Mouse (Mus musculus): Measurements from ENCODE around the gene Nmt1. TPM values are rescaled to one million over a fixed set of nuclear protein-coding genes. Genes with fewer than 3 reads are reported as not detected.
A peak's percentile ranks its signal among the peaks of the same experiment; 100 is the strongest.

The Nmt1 gene
- polyA plus RNA-seq, 1 experiment from 2014 or later, result 52.2 TPM

- Histone ChIP-seq H3K9me3 (no peaks in the 10 kb centered on the region), H3K4me3 (replicated peaks) (no peak overlapping the region), H3K9ac (no peak overlapping the region), H3K4me2 (no peak overlapping the region), H3K36me3 (peaks cover 46% of the 10 kb centered on the region), H3K4me1 (no peaks in the 10 kb centered on the region), H3K27me3 (replicated peaks) (no peaks in the 10 kb centered on the region), H3K27ac (no peak overlapping the region)
- ATAC-seq (ENCODE audit: insufficient read depth, low FRiP score, low read depth), result no peak
- 91% methylated on average over 6 of the region's 6 CpGs for WGBS
Observed at GRCm38 (mm10) chr11:103052078-103052477, 24.1 kb downstream of the Nmt1 start.

GRCm38 (mm10) chr11:103053191-103054076 lies 25.4 kb downstream of the Nmt1 start:
- Histone ChIP-seq H3K4me1 (no peaks in the 10 kb centered on the region), H3K27me3 (replicated peaks) (no peaks in the 10 kb centered on the region), H3K9me3 (no peaks in the 10 kb centered on the region), H3K9ac (no peak overlapping the region), H3K4me3 (replicated peaks) (no peak overlapping the region), H3K4me2 (no peak overlapping the region), H3K36me3 (peaks cover 56% of the 10 kb centered on the region), H3K27ac (no peak overlapping the region)
- 87% methylated on average over 18 of the region's 18 CpGs for WGBS
- ATAC-seq (ENCODE audit: insufficient read depth, low FRiP score, low read depth), result no peak

GRCm38 (mm10) chr11:103054798-103055197 lies 26.8 kb downstream of the Nmt1 start:
- ATAC-seq (ENCODE audit: insufficient read depth, low FRiP score, low read depth), result peak; percentile 40; the same call in 1 of the 2 replicates
- WGBS, result 47% methylated on average over 6 of the region's 6 CpGs
- H3K36me3 ChIP-seq, result peaks cover 60% of the 10 kb centered on the region

GRCm38 (mm10) chr11:103056636-103057035 lies 28.6 kb downstream of the Nmt1 start:
- no peak for ATAC-seq (ENCODE audit: insufficient read depth, low FRiP score, low read depth)
- no peak overlapping the region for H3K4me2 ChIP-seq
- 95% methylated on average over 7 of the region's 7 CpGs for WGBS
- no peak overlapping the region for H3K4me3 ChIP-seq (replicated peaks)
- no peak overlapping the region for H3K27ac ChIP-seq
- no peak overlapping the region for H3K9ac ChIP-seq
- H3K4me1 ChIP-seq, result no peaks in the 10 kb centered on the region
- H3K36me3 ChIP-seq, result peaks cover 66% of the 10 kb centered on the region
- no peaks in the 10 kb centered on the region for H3K9me3 ChIP-seq
- H3K27me3 ChIP-seq (replicated peaks), result no peaks in the 10 kb centered on the region

More at GRCm38 (mm10) chr11:103054798-103055197, 26.8 kb downstream of the Nmt1 start:
- H3K9me3 ChIP-seq, result no peaks in the 10 kb centered on the region
- H3K4me1 ChIP-seq, result no peaks in the 10 kb centered on the region
- H3K4me3 ChIP-seq (replicated peaks), result no peak overlapping the region
- H3K27me3 ChIP-seq (replicated peaks), result no peaks in the 10 kb centered on the region
- no peak overlapping the region for H3K27ac ChIP-seq
- no peak overlapping the region for H3K9ac ChIP-seq
- no peak overlapping the region for H3K4me2 ChIP-seq

- Histone ChIP-seq H3K4me2 (no peak overlapping the region), H3K4me3 (replicated peaks) (no peak overlapping the region), H3K27me3 (replicated peaks) (no peaks in the 10 kb centered on the region), H3K9me3 (no peaks in the 10 kb centered on the region), H3K4me1 (no peaks in the 10 kb centered on the region), H3K36me3 (peaks cover 62% of the 10 kb centered on the region), H3K9ac (no peak overlapping the region), H3K27ac (no peak overlapping the region)
- no peak for ATAC-seq (ENCODE audit: insufficient read depth, low FRiP score, low read depth)
- WGBS, result 66% methylated on average over 3 of the region's 3 CpGs
Observed at GRCm38 (mm10) chr11:103058499-103059085, 30.6 kb downstream of the Nmt1 start.

- Histone ChIP-seq H3K9ac (no peak overlapping the region), H3K27ac (no peak overlapping the region), H3K27me3 (replicated peaks) (no peaks in the 10 kb centered on the region), H3K4me3 (replicated peaks) (no peak overlapping the region), H3K36me3 (peaks cover 72% of the 10 kb centered on the region), H3K9me3 (no peaks in the 10 kb centered on the region), H3K4me1 (no peaks in the 10 kb centered on the region), H3K4me2 (no peak overlapping the region)
- ATAC-seq (ENCODE audit: insufficient read depth, low FRiP score, low read depth), result no peak
- WGBS, result 90% methylated on average over 14 of the region's 14 CpGs
Observed at GRCm38 (mm10) chr11:103066191-103067050, 38.4 kb downstream of the Nmt1 start.

- no peak overlapping the region for H3K27ac ChIP-seq
- peaks cover 66% of the 10 kb centered on the region for H3K36me3 ChIP-seq
- H3K9me3 ChIP-seq, result no peaks in the 10 kb centered on the region
- no peaks in the 10 kb centered on the region for H3K27me3 ChIP-seq (replicated peaks)
- no peaks in the 10 kb centered on the region for H3K4me1 ChIP-seq
- H3K4me3 ChIP-seq (replicated peaks), result no peak overlapping the region
- no peak overlapping the region for H3K4me2 ChIP-seq
- no peak for ATAC-seq (ENCODE audit: insufficient read depth, low FRiP score, low read depth)
- no peak overlapping the region for H3K9ac ChIP-seq
- 94% methylated on average over 6 of the region's 6 CpGs for WGBS
Observed at GRCm38 (mm10) chr11:103067051-103067361, 39.0 kb downstream of the Nmt1 start.

- Histone ChIP-seq H3K4me2 (no peak overlapping the region), H3K9me3 (no peaks in the 10 kb centered on the region), H3K9ac (no peak overlapping the region), H3K4me3 (replicated peaks) (no peak overlapping the region), H3K4me1 (no peaks in the 10 kb centered on the region), H3K27me3 (replicated peaks) (no peaks in the 10 kb centered on the region), H3K36me3 (peaks cover 65% of the 10 kb centered on the region), H3K27ac (no peak overlapping the region)
- ATAC-seq (ENCODE audit: insufficient read depth, low FRiP score, low read depth), result no peak
- WGBS, result 72% methylated on average over 8 of the region's 8 CpGs
Observed at GRCm38 (mm10) chr11:103067457-103068001, 39.5 kb downstream of the Nmt1 start.

- Histone ChIP-seq H3K4me3 (replicated peaks) (no peak overlapping the region), H3K9me3 (no peaks in the 10 kb centered on the region), H3K4me2 (no peak overlapping the region), H3K27me3 (replicated peaks) (no peaks in the 10 kb centered on the region), H3K4me1 (no peaks in the 10 kb centered on the region), H3K27ac (no peak overlapping the region), H3K9ac (no peak overlapping the region), H3K36me3 (peaks cover 61% of the 10 kb centered on the region)
- 88% methylated on average over 4 of the region's 4 CpGs for WGBS
- ATAC-seq (ENCODE audit: insufficient read depth, low FRiP score, low read depth), result no peak
Observed at GRCm38 (mm10) chr11:103068272-103068671, 40.3 kb downstream of the Nmt1 start.

- no peak for ATAC-seq (ENCODE audit: insufficient read depth, low FRiP score, low read depth)
- no peak overlapping the region for H3K9ac ChIP-seq
- H3K36me3 ChIP-seq, result peaks cover 55% of the 10 kb centered on the region
- WGBS, result 92% methylated on average over 11 of the region's 11 CpGs
- H3K27ac ChIP-seq, result no peak overlapping the region
- H3K9me3 ChIP-seq, result no peaks in the 10 kb centered on the region
- no peaks in the 10 kb centered on the region for H3K27me3 ChIP-seq (replicated peaks)
- H3K4me3 ChIP-seq (replicated peaks), result no peak overlapping the region
- no peaks in the 10 kb centered on the region for H3K4me1 ChIP-seq
- H3K4me2 ChIP-seq, result no peak overlapping the region
Observed at GRCm38 (mm10) chr11:103068884-103069283, 40.9 kb downstream of the Nmt1 start.

- ATAC-seq (ENCODE audit: insufficient read depth, low FRiP score, low read depth), result no peak
Observed at GRCm38 (mm10) chr11:103069731-103070130, 41.7 kb downstream of the Nmt1 start.

More at GRCm38 (mm10) chr11:103069731-103070130, 41.7 kb downstream of the Nmt1 start:
- WGBS, result 89% methylated on average over 2 of the region's 2 CpGs
- Histone ChIP-seq H3K36me3 (peaks cover 47% of the 10 kb centered on the region), H3K4me1 (no peaks in the 10 kb centered on the region), H3K27me3 (replicated peaks) (no peaks in the 10 kb centered on the region), H3K9me3 (no peaks in the 10 kb centered on the region), H3K4me2 (no peak overlapping the region), H3K27ac (no peak overlapping the region), H3K9ac (no peak overlapping the region), H3K4me3 (replicated peaks) (no peak overlapping the region)
